Mouse (Mus musculus): ENCODE measurements around the gene Selplg. TPM values are rescaled to one million over a fixed set of nuclear protein-coding genes. Genes with fewer than 3 reads are reported as not detected.
A peak's percentile ranks its signal among the peaks of the same experiment; 100 is the strongest.
"Not testable (repeated sequence)": the region's sequence is repeated elsewhere in the genome, so short reads cannot be mapped to it uniquely, and the experiment has no call there.

Selplg gene
- polyA plus RNA-seq, 1 experiment from 2014 or later: 375 TPM

DNA sequence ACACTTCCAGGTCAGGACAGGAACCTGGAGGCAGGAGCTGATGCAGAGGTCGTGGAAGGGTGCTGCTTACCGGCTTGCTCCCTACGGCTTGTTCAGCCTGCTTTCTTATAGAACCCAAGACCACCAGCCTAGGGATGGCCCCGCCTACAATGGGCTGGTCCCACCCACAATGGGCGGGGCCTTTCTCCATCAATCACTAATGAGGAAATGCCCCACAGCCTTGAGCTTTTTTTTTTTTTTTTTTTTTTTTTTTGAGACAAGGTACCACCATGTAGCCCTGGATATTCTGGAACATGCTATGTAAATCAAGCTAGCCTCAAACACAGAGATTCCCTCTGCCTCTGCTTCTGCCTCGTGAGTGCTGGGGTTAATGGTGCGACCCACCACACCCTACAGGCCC lies 50.6 kb downstream of the Selplg start:
- H3K36me3 ChIP-seq (ENCODE audit: inconsistent target): no peaks in the 10 kb centered on the region
- H3K27ac ChIP-seq: no peak overlapping the region
- 81% methylated on average over 7 of the region's 7 CpGs for WGBS (ENCODE audit: missing documents)
- no peak overlapping the region for H3K4me3 ChIP-seq (ENCODE audit: inconsistent target)
- H3K79me2 ChIP-seq (ENCODE audit: inconsistent target): no peaks in the 10 kb centered on the region

DNA sequence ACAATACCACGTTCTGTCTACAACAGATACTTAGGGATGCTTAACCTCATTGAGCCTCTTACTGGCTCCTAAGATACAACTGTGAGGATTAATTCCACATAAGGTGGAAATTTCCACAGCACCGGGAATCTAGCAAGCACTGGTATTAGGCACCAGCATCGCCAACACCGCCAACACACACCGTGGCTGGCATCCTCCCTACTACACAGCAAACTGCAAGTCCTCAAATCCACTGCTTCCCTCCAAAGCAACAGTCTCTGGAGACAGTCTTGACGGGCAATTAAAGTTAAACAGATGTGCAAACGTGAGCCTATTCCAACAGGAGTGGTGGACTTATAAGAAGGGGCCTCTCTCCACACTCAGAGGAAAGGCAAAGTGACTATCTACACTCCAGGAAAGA lies 51.2 kb downstream of the Selplg start:
- no peaks in the 10 kb centered on the region for H3K79me2 ChIP-seq (ENCODE audit: inconsistent target)
- H3K4me3 ChIP-seq (ENCODE audit: inconsistent target): no peak overlapping the region
- H3K27ac ChIP-seq: no peak overlapping the region
- no peaks in the 10 kb centered on the region for H3K36me3 ChIP-seq (ENCODE audit: inconsistent target)
- WGBS (ENCODE audit: missing documents): 93% methylated on average over 7 of the region's 7 CpGs

DNA sequence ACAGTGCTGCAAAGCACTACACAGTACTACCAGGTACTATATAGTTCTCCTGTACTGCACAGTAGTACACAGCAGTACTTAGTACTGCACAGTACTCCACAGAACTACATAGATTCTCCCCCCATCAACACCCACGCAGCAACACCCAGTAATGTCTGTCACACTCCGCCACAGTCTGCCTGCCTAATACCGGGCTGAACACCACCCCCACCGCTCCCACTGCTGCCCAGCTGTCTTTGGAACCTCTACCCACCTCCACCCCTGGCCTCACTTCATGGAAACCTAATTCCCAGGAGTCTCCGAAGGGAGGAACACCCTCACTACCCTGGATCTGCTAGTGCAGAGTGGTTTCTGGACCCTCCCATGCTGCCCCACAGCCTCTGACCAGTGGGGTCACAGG lies 51.7 kb downstream of the Selplg start:
- Histone ChIP-seq H3K36me3 (ENCODE audit: inconsistent target) (peaks cover 2% of the 10 kb centered on the region; the same call in 1 of the 2 replicates), H3K27ac (no peak overlapping the region), H3K4me3 (ENCODE audit: inconsistent target) (no peak overlapping the region), H3K79me2 (ENCODE audit: inconsistent target) (no peaks in the 10 kb centered on the region)
- 95% methylated on average over 5 of the region's 5 CpGs for WGBS (ENCODE audit: missing documents)

DNA sequence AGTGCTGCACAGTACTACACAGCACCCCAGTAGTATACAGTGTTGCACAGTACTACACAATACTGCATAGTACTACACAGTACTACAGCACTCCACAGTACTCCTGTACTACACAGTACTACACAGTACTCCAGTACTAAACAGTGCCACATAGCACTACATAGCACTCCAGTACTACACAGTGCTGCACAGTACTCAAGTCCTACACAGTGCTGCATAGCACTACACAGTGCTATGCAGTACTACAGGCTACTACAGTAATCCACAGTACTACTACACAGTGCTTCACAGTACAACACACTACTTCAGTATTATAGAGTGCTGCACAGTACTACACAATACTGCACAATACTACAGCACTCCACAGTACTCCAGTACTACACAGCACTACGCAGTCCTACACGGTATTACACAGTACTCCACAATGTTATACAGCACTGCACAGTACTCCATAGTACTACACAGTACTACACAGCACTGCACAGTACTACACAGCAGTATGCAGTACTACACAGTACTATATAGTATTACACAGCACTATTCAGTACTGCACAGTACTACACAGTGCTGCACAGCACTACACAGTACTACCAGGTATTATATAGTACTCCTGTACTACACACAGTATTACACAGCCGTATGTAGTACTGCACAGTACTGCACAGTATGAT lies 52.2 kb downstream of the Selplg start:
- WGBS (ENCODE audit: missing documents): 93% methylated on average over 3 of the region's 3 CpGs
- Histone ChIP-seq H3K4me3 (ENCODE audit: inconsistent target) (no peak overlapping the region), H3K79me2 (ENCODE audit: inconsistent target) (no peaks in the 10 kb centered on the region), H3K27ac (no peak overlapping the region), H3K36me3 (ENCODE audit: inconsistent target) (peaks cover 7% of the 10 kb centered on the region; the same call in 1 of the 2 replicates)

DNA sequence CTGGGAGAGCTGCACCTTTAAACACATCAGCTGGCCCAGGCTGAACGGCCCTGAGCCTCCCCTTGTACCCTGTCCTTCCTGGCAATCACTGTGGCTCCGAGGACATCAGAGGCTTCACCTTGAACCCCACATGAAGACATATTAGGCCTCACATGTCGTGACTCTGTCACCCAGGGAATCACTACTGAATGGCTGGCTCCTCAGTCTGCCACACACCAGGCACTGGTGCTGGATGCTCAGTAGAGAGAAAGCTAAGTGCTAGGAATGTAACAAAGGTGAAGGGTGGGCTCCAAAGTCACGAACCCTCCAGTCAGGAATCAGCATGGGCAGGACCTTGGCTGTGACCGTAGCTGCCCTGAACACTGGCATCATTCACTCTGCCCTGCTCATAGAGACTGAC lies 52.9 kb downstream of the Selplg start:
- Histone ChIP-seq H3K36me3 (ENCODE audit: inconsistent target) (peaks cover 14% of the 10 kb centered on the region; the same call in 1 of the 2 replicates), H3K79me2 (ENCODE audit: inconsistent target) (no peaks in the 10 kb centered on the region; the same call in 1 of the 2 replicates), H3K27ac (no peak overlapping the region), H3K4me3 (ENCODE audit: inconsistent target) (no peak overlapping the region)
- 93% methylated on average over 5 of the region's 5 CpGs for WGBS (ENCODE audit: missing documents)

DNA sequence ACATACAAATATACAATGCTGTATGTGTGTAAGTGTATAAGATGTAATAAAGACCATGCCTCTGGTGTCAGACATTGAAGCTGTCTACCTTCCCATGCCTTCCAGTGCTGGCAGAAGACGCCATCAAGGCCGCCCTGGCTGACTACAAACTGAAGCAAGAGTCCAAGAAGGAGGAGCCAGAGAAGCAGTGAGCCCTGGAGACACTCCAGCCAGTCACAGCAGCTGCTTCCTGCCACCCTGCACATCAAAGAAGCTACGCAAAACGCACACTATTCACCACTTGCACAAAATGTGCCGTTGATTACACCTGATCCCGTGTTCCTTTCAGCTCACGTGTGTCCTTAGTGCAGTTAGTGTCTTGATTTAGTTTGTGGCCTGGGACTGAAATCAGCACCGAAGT lies 54.7 kb downstream of the Selplg start:
- H3K79me2 ChIP-seq (ENCODE audit: inconsistent target); H3K4me3 ChIP-seq (ENCODE audit: inconsistent target); H3K27ac ChIP-seq: not testable (repeated sequence)
- WGBS (ENCODE audit: missing documents): 81% methylated on average over 7 of the region's 8 CpGs
- peaks cover 15% of the 10 kb centered on the region; the same call in 1 of the 2 replicates for H3K36me3 ChIP-seq (ENCODE audit: inconsistent target)

DNA sequence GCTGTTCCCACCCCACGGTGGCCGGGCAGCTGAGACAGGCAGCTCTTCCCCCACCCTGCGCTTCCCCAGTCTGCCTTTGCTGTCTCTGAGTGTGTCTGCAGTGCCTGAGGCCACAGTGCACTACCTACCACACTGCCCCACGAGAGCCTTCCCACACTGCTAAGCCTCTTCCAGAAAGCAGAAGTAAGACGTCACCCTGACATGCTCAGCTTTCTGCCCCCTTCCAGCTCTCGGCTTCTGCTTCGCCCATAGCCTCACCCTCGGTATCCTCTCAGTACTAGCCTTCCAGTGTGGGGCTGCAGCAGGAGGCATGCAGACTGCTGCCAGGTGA lies 55.6 kb downstream of the Selplg start:
- WGBS (ENCODE audit: missing documents): 2% methylated on average over 8 of the region's 8 CpGs
- Histone ChIP-seq H3K27ac (peak overlapping the region; percentile 90), H3K4me3 (ENCODE audit: inconsistent target) (no peak overlapping the region)

DNA sequence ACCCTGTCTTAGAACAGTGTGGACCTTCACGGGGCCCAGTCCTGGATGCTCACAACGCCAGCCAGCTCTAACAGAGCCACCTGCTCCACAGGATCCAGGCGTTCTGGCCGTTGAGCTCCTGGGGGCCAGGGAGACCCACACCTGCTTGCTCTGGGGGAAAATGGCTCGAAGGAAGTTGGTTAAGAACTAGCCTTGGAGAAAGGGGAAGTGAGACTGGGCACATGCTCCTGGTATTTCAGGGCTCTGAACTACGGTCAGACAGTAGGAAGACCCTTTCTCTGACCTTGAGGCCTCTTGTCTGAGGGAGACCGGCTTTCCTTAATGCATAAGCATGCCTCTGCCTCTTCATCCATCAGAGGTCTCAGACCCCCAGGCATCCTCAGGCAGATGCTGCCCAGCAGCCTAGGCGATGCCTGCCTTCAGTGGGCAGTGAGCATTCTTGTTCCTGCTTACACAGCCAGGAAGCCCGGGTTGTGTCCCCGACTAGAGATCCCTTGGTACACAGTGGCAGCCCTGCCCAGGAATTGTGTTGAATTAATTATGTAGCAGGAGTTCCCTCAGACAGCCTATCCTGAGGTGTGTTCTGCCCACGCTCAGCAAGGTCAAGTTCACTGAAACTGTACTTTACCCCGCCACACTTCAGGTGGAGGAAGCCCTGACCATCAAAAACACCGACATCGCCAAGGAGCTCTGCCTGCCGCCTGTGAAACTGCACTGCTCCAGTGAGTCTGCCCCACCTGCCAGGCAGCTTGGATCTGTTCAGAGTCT lies 56.1 kb downstream of the Selplg start:
- peaks cover 5% of the 10 kb centered on the region for H3K79me2 ChIP-seq (ENCODE audit: inconsistent target)
- no peak overlapping the region for H3K4me3 ChIP-seq (ENCODE audit: inconsistent target)
- peaks cover 15% of the 10 kb centered on the region; the same call in 1 of the 2 replicates for H3K36me3 ChIP-seq (ENCODE audit: inconsistent target)
- peak overlapping the region; percentile 90 for H3K27ac ChIP-seq
- WGBS (ENCODE audit: missing documents): 4% methylated on average over 15 of the region's 15 CpGs

More for the DNA sequence above, 55.6 kb downstream of the Selplg start:
- H3K79me2 ChIP-seq (ENCODE audit: inconsistent target): peaks cover 5% of the 10 kb centered on the region
- peaks cover 15% of the 10 kb centered on the region; the same call in 1 of the 2 replicates for H3K36me3 ChIP-seq (ENCODE audit: inconsistent target)

DNA sequence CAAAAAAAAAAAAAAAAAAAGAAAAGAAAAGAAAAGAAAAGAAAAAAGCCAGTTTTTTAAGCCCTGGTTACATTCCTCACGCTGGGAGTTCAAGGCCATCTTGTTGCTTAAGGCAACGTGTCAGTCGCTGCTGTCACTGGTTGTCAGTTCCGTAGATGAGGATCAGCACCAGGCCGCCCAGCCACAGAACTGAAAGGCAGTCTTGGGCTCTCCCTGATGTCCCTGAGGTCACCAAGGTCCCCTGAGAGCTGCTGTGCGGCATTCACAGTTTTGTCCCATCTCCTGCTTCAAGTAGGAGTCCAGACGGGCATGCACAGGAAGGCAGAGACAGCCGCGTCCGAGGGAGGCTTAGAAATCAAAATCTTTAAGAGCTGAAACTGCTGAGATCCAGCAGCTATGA lies 56.9 kb downstream of the Selplg start:
- no peak overlapping the region for H3K4me3 ChIP-seq (ENCODE audit: inconsistent target)
- H3K79me2 ChIP-seq (ENCODE audit: inconsistent target): peaks cover 11% of the 10 kb centered on the region
- 78% methylated on average over 10 of the region's 10 CpGs for WGBS (ENCODE audit: missing documents)
- H3K27ac ChIP-seq: peak overlapping the region; percentile 90
- H3K36me3 ChIP-seq (ENCODE audit: inconsistent target): peaks cover 15% of the 10 kb centered on the region; the same call in 1 of the 2 replicates

DNA sequence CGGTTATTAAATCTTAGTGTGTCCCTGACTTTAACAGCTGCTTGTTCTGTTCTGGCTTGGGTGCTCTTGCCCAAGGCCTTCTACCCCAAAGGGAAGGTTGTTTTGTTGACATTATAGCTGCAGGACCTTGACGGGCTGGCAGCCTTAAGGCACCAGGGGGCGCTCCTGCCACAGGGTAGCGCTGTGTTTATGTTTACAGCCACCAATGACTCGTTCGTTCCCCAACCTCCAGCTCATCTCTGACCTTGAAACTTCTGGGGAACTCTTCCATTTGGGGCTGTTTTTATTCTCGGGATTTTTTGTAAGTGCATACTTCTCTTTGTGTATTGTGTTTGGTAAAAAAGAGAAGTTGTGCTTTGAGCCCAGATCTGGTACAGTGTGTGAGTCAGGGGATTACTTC lies 58.8 kb downstream of the Selplg start:
- peaks cover 15% of the 10 kb centered on the region; the same call in 1 of the 2 replicates for H3K36me3 ChIP-seq (ENCODE audit: inconsistent target)
- peak overlapping the region; percentile 38 for H3K27ac ChIP-seq
- peaks cover 31% of the 10 kb centered on the region for H3K79me2 ChIP-seq (ENCODE audit: inconsistent target)
- peak overlapping the region; percentile 75 for H3K4me3 ChIP-seq (ENCODE audit: inconsistent target)
- WGBS (ENCODE audit: missing documents): 1% methylated on average over 7 of the region's 7 CpGs

DNA sequence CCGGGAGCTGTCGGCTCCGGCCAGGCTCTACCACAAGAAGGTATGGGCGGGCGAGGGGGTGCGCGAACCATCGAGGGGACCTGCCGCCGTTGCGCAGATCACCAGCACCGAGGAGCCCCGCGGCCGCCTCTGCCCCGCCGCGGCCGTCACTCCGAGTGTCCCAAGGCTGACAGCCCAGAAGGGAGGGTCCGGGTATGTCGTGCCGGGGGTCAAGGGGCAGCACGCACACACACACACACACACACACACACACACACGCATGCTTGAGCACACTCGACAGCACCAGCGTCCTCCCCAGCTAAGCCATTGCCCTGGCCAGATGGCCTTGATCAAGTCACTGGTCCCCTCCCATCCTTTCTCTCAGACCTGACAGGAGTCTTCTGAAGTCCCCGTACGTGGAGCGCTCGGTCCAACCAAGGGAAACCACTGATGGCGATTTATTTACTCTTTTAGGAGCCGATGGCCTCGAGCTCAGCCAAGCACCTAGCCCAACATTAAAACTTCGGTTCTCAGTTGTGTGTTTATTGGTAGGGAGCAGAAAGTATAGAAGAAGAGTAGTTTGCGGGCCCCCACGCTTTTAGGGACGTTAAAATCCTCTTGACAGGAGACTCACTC lies 59.4 kb downstream of the Selplg start:
- H3K27ac ChIP-seq: peak overlapping the region; percentile 38; the same call in 1 of the 2 replicates
- WGBS (ENCODE audit: missing documents): under 1% methylated on average over 36 of the region's 38 CpGs
- peak overlapping the region; percentile 75 for H3K4me3 ChIP-seq (ENCODE audit: inconsistent target)
- peaks cover 37% of the 10 kb centered on the region for H3K79me2 ChIP-seq (ENCODE audit: inconsistent target)
- peaks cover 15% of the 10 kb centered on the region; the same call in 1 of the 2 replicates for H3K36me3 ChIP-seq (ENCODE audit: inconsistent target)

DNA sequence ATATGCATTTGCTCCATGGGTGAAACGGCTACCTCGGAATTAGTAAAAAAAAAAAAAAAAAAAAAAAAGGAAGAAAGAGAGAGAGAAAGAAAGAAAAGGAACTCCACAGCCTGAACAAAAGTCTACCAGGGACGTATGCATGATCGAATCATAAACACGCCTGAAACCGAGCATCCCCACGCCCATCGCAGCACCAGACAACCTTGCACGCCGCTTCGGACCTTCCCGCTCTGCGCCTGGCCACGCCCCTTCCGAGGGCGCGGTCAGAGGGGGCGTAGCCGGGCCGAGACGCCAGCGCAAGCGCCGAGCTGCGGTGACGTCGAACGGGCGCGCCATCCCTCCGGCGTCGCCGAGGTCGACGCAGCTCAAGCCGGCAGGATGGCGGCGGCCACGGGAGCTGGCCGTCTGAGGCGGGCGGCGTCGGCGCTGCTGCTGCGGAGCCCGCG lies 60.0 kb downstream of the Selplg start, which contains the start of the genes Sart3 and Iscu:
Gene Sart3 (minus strand): TSS at position 61 of the 446 bp plus-strand sequence.
Gene Iscu (plus strand): TSS at position 299 of the 446 bp plus-strand sequence.
- WGBS (ENCODE audit: missing documents): under 1% methylated on average over 41 of the region's 49 CpGs
- Histone ChIP-seq H3K79me2 (ENCODE audit: inconsistent target) (peaks cover 42% of the 10 kb centered on the region), H3K4me3 (ENCODE audit: inconsistent target) (peak within 1 kb of the TSS; percentile 75), H3K36me3 (ENCODE audit: inconsistent target) (peaks cover 15% of the 10 kb centered on the region; the same call in 1 of the 2 replicates), H3K27ac (peak within 1 kb of the TSS; percentile 92)

DNA sequence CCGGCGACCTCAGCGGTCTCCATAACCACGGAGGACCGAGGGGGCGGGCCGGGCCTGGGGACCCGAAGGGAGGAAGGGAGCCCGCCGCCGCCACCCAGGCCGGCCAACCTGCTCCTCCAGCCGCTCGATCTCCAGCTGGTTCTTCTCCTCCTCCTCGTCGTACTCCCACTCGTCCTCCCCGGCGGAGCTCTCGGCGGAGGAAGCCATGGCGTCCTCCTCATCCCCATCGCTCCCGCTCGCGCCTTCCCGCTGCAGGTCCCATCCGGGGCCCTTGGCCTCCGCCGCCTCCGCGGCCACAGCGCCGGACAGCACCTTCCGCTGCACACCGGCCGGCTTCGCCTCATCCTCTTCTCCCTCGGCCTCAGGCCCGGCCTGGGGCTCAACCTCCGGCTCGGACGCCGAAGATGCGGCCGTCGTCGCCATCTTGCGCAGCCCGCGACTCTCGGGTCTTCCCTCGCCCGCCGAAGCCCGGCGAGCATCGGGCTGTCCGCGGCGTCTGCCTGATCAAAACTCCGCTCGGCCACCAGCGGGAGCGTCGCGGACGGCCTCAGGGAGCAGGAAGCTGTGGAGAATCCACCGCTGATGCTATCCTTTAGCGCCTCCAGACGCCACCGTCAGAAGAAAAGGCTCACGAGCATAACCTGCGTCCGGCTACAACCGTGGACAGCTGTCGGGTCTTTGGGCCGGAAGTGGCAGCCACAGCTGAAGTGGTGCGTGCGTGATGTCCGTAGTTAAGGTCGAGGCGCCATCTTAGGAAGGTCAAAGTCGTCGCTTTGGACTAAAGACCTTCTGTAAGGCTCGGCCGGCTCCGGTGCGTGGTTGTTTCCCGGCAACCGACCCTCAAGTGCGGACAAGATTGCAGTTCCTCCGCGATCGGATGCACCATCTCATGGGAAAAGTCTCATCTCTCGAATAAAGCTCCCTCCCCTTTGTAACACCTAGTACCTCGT lies 61.0 kb downstream of the Selplg start:
- peak overlapping the region; percentile 65 for H3K4me3 ChIP-seq (ENCODE audit: inconsistent target)
- H3K79me2 ChIP-seq (ENCODE audit: inconsistent target): peaks cover 52% of the 10 kb centered on the region
- peak overlapping the region; percentile 92 for H3K27ac ChIP-seq
- WGBS (ENCODE audit: missing documents): under 1% methylated on average over 66 of the region's 97 CpGs
- peaks cover 19% of the 10 kb centered on the region; the same call in 1 of the 2 replicates for H3K36me3 ChIP-seq (ENCODE audit: inconsistent target)

DNA sequence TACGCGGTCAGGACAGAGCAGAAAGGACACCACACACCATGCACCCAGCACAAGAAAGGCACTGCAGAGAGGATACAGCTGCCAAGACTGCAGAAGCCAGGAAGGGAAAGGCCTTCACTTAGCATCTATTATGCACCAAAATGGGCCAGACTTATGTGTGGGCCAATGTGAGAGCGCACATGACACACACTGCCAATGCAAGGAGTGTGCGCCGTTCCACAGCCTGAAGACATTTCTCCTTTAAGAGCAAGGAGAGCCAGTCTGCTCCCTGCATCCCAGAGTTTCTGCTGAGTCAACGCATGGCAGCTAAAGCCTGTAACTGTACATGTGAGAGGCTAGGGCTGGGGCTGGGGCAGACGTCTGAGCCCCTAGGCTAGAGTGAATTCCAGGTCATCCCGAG lies 63.6 kb downstream of the Selplg start:
- no peak overlapping the region for H3K27ac ChIP-seq
- H3K36me3 ChIP-seq (ENCODE audit: inconsistent target): peaks cover 4% of the 10 kb centered on the region; the same call in 1 of the 2 replicates
- 95% methylated on average over 8 of the region's 8 CpGs for WGBS (ENCODE audit: missing documents)
- peaks cover 79% of the 10 kb centered on the region for H3K79me2 ChIP-seq (ENCODE audit: inconsistent target)
- no peak overlapping the region for H3K4me3 ChIP-seq (ENCODE audit: inconsistent target)

Measured in macrophage (primary cell).